Mouse (Mus musculus) spleen, postnatal 14 days (tissue): ENCODE measurements around the gene Arrb2.
A peak's percentile ranks its signal among the peaks of the same experiment; 100 is the strongest.
"Not testable (repeated sequence)": the region's sequence is repeated elsewhere in the genome, so short reads cannot be mapped to it uniquely, and the experiment has no call there.

Experiments used
- DNase-seq, 2 experiments: peaks; one replicate each; pipeline ENCODE4 v3.0.0; 2021 to 2022; ENCODE audit warnings: low spot score in 2 of 2

Gene Arrb2

DNA sequence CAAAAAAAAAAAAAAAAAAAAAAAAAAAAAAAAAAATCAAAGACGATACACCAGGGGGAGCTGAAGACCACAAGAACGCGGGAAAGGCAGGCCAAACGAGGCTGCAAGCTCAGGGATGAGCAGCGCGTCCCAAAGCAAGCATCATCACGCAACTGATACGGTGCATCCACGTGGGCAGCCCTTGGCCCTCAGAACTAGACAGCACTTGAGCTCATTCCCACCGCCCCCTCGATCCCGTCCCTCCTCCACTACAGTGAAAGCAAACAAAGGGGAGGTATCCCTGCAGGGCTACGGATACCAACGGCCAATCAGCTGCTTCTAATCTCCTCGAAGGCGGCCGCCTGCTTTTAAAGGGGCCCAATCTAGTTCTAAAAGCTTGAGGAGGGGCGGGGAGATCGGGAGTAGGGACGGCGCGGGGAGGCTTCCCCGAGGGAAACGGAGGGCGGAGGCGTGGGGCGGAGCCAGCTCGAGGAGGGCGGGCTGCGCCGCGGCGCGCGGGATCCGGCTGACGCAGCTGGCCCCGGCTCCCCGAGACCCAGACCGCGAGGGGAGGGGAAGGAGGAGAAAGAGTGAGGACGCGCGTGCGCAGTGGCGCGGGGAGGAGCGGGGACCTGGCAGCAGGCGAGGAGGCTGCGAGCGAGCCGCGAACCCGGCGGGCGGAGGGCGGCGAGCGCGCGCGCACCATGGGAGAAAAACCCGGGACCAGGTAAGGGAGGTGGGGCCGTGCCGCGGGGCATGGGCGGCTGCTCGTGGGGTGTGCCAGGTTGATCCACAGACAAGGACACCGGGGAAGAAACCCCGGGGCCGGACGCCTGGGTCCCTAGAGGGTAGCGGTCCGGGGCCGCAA is at the start of gene Arrb2:
Gene Arrb2 (plus strand): TSS at position 588 of the 847 bp plus-strand sequence.
- DNase-seq = peak; percentile 95

DNA sequence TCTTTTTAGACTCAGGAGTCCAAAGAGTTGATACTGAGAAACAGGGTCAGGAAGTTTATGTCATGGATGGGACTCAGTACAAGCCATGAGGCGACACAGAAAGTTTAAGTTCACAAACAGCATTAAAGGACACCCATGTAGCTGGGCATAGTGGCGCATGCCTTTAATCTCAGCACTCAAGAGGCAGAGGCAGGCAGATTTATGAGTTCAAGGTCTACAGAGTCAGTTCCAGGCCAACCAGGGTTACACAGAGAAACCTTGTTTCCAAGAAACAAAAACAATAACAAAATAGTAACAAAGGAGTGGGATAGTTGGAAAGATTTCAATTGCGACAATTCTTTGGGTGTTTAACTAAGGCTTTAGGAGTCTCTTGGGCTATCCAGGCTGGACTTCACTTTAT is 48.3 kb upstream of the Arrb2 start:
- no peak for DNase-seq

DNA sequence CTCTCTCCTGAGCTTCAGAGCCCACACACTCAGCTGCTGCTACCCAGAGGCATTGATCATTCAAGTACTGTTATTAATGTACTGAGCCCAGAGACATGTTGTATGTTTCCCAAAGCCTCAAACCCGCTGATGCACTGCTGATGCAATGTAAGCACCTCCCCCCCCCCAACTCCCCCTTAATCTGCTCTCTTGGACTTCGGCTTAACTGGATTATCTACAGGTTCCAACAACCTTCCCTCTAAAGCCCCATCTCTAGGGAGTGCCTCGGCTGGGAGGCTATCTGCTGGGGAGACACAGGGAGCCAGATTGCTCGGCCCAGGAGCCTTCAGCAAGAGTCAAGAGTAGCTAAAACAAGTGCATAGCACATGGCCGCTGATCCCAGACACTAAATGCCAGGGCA is 45.0 kb upstream of the Arrb2 start:
- DNase-seq = no peak

DNA sequence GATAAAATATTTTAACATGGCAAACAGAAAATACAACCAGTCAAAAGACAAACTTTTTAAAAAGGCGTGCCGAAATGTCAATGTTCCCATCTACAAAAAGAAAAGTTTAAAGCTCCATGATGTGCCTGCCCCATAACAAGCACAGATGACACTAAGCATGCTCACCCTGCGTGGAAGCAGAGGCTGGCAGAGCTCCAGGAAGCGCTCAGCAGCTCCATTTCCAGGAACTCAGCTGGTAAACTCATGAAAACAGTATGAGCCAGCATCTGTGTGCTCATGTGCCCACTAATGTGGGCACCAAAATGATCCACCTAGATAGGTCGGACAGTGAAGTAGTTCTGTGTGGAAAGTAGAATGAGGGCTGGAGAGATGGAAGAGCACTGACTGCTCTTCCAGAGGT is 43.0 kb upstream of the Arrb2 start:
- no peak for DNase-seq

DNA sequence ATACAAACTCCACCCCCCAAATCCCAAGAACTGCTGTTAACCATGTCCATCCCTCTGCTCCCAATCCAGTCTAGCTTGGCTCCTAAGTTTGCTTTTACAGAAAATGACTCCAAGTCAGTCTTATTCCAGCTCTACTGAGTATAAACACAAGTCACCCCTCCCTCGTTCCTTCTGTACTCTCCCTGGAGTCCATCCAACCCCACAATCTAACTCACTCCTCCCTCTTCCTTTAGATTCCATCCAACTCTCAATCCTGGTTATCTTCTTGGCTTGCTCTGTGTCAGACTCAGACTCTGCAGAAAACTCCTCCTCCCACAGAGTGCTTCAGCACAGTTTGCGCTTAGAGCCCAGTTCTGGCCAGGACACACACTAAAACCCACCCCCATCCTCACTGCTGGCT is 28.8 kb upstream of the Arrb2 start:
- DNase-seq = no peak

DNA sequence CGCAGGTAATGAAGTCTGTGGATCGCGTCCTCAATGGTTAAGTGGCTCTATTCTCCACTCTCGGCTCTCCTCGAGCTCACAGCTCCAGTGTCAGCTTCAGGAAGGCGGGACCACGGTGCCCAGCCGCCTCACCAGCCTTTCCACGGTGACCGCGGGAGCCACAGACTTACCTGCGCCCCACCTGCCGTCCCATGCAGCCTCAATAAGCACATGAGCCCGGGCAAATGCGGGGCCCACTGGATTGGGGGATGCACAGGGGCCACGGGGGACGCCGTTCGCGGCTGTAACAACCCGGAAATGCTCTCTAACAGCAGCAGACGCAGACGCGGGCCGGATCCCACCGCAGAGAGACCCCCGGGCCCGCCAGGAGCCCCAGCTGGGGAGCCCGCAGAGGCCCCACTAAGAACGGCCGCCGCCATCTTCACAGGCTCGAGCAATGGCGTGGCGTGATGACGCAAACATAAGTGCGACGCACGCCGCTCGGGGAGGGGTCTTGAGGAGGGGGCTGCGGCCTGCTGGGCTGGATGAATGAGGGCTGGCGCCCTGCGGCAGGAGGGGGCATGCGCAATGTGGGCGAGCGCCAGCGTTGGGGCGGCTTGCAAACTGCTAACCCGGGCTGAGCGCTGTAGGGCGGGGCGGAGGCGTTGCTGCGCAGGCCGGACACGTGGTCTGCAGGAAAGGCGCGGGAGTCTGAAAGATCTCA is 22.7 kb upstream of the Arrb2 start, which contains the start of gene Pelp1:
Gene Pelp1 (minus strand): TSS at position 438 of the 703 bp plus-strand sequence.
- peak; percentile 68 to 74 for DNase-seq

DNA sequence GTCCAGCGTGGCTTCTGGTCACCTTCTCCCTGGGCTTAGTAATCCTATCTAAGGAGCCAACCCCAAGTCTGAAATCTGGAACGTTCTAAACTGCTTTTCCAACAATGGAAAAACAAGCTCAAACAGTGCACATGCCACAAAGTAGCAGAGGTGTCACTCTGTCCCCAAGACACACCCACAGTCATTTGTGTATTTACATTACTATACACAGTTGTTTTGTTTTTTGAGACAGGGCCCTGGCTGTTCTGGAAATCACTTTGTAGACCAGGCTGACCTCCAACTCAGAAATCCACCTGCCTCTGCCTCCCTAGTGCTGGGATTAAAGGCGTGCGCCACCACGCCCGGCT is 22.2 kb upstream of the Arrb2 start:
- DNase-seq = no peak

DNA sequence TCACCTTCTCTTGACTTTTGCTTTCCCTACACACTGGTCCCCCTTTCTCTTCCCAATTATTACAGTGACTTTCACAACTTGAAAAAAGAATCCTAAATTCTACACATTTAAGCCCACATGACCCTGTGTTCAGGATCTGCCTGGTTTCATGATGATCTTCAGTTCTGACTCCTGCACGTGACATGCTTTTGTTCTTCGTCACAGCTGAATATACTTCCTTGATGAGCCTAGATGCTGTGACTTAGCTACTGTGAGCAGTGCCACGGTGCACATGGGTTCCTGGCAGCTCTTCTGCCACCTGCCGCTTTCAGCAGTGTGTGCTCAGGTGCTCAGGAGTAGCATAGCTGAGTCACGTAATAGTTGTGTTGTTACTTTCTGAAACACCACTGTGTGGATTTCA is 19.8 kb upstream of the Arrb2 start:
- DNase-seq = no peak

DNA sequence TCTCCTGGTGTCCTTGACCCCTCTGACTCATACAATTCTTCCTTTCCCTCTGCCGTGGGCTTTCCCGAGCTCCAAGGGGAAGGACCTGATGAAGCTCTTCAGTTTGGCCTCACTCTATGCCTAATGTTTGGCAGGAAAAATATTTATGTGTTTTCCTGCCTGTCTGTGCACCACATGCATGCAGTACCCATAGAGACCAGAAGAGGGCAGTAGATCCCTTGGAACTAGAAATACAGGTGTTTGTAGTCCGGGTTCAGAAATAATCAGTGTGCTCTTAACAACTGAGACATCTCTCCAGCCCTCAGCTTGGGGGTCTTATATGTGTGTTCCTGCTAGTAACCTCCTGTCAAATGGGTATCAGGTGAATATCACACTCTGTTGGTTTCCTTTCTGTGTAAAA is 18.5 kb upstream of the Arrb2 start:
- DNase-seq = peak; percentile 50 to 80

DNA sequence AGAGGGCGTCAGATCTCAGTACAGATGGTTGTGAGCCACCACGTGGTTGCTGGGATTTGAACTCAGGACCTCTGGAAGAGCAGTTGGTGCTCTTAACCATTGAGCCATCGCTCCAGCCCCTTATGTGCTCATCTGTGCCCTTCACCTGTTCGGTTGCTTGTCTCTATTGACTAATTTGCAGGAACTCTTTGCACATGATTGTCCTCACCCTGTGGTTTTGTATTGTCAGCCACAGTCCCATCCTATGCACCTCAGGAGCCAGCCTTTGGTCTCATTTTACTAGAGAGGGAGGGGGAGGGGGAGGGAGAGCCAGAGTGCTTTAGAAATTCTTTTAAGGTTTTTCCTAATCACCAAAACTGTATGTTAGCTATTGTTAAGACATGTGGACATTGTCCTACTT is 14.2 kb upstream of the Arrb2 start:
- no peak for DNase-seq

DNA sequence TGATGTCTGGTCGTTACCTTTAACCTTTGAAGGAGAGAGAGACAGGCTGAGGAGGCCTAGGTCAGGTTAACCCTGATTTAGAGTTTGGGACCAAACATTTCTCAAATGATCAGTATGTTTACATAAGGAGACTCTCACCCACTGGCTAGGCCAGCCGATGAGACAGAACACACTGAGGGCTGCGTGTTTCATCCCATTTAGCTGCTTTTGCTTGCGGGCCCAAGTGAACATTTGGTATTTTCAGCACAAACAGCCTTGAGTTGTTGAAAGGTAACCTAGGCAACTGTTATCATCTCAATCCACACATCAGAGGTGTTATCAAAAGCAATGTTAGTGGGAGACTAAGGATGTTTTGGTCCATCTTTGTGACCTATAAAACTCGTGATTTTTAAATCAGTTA is 12.9 kb upstream of the Arrb2 start:
- DNase-seq = no peak

DNA sequence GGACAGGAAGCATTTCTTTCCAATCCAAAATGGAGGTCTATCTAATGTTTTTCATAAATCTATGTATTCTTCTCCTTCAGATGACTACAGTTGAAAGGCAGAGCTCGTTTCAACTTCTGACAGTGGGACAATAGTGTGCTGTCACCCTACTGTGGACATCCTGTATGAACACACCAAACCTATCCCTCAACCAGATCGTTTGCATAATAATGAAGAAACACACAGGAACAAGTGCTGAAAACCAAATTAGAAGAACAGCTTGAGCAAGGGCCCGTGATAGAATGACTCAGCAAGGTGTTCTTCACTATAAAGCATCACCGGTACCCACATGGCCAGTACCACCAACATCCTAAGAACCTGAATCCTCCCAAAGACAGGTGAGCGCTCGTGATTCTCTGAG is 5.8 kb upstream of the Arrb2 start:
- not testable (repeated sequence) for DNase-seq

DNA sequence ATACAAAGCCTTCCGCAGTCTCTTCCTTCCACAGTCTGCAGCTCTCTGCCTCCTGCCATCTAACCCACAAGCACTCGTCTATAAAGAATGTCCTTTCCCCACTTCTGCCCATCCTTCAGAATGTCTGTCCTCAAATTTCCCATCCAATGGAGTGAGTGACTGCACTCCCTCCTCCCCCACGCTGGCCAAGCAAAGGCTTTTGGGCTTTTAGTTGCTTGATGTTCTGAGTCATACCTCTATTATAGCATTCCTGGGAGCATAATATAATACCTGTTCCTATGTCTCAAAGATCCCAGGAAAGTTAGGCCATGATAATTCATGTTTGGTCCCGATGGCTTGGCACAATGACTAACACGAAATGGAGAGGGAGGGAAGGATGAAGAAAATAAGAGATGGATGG is 861 bp upstream of the Arrb2 start:
- no peak for DNase-seq

DNA sequence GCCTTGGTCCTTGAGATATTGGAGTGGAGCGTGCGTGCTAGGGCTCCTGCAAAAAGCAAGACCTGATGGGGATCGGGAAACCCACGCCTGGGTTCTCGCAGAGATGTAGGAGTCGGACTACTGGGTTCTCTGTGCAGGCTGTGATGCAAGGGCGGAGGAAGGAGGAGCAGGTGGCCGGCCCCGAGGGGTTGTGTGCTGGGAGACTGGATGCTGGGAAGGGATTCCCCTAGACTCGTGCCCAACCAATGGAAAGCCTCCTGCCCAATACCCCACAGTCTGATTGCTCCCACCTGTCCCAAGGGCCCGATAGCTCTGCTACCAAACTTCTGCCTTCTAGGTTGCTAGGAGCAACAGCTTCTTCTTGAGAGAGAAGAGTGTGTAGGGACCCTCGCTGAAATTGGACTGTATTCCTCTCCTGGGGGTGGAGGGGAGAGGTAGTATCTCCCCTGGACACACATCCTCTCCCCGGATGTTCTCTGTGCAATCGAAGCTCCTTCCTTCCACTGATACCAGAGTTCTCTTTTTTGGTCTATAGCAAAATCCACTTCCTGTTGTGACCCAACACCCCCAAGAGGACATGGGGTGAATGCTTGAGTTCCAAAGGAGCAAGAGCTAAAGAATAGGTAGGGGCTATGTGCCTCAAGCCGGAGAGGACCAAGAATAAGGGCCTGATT is 597 bp downstream of the Arrb2 start:
- no peak for DNase-seq

DNA sequence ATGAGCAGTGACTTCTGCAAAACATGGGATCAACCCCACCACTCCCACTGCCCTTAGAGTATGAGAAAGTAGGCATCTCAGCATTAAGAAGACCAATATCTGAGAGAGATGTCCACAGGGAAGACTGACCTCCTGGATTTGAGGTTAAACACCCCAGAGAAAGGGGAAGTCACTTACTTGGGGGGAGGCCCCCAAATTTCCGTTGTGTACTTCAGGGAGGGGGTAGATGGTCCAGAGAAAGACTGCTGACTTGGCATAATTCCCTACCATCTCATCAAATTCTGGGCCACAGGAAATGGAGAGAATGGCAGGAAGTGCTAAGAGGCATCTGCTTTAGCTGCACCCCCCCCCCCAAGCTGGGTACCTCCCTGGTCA is 1.1 kb downstream of the Arrb2 start:
- no peak for DNase-seq

DNA sequence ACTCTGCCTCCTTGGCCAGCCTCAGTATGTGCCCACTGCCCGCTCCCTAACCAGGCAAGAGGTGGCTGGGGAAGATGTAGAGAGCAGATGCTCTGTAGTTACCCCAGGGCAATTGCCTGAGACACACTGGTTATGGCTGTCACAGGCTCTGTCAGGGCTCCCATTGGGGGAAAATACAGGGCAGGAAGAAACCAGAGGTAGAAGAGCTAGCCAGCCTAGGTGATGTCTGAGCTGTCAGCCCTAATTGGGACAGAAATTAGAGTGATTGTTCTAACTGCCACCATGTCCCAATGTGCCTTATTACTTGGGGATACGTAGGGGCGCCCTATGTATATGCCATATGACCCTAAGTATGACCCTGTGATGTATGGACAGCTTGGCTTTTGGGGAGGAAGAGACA is 1.5 kb downstream of the Arrb2 start:
- no peak for DNase-seq

DNA sequence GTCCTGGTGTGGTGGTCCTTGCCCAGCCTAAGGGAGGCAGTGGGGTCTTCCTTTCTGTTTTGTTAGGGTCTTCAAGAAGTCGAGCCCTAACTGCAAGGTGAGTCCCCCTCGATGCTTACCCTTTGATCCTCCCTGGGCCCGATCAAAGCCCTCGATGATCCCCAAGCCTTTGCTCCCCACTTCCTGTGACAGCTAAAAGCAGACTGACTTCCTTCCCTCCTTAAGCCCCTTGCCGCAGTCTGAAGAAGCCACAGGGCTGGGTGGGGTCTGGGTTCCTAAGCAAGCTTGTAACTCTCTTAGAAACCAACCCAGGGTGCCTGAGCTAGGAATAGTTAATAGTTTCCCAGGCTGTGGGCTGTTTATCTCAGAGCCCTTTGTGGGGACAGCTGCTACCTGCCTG is 3.0 kb downstream of the Arrb2 start:
- DNase-seq = no peak

DNA sequence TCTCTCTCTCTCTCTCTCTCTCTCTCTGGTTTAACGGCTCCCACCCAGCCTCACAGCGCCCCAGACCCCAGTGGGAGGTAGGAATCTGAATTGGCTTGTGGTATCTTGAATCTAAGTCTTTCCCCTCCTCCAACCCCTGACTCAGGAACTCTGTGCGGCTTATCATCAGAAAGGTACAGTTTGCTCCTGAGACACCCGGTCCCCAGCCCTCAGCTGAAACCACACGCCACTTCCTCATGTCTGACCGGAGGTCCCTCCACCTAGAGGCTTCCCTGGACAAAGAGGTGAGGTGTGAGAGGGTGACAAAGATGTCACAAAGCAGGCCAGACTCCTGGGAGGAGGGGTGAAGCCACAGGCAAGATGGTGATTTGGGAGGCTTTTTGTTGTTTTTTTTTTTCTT is 5.0 kb downstream of the Arrb2 start:
- DNase-seq = no peak

DNA sequence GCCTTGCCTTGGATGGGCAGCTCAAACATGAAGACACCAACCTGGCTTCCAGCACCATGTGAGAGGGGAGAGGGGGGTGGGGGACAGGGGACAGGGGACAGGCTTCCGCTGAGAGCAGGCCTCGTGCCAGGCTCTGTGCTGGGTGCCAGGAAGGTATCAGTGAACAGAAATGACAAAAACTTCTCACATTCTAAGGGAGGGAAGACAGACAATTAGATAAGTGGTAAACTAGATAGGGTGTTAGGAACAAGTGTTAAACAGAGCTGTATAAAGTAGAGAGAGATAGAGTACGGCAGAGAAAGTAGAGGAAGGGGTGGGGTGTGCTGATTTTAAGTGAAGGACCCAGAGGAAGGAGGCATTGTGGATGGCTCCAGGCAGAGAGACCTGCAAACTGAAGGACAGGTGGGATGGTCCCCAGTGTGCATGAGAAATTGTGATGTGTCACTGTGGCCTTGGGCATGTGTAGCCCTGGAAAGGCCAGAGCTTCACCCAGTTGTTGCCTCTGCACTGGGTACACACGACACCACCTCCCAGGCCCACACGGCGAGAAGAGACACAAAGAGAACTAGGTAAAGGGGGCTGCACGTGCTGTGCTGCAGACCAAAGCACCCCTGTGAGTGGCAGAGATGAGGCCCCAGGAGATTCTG is 6.4 kb downstream of the Arrb2 start:
- no peak for DNase-seq

DNA sequence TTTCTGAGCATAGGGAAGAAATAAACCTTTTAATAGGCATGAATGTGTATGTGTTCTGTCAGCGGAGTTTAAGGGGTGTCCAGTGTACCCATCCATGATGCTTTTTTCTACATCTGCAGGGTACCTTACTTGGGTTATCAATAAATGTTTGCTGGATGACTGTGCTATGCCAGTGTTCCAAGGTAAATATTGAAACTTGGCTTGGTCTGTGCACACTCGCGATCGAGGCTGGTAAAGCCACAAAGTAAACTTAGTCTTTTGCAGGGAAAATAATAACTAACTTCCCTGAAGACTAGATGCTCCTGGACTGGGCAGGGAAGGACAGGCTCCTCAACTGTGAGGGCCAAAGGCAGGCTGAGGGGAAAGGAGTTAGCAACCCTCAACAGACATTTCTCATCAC is 8.2 kb downstream of the Arrb2 start:
- no peak for DNase-seq

DNA sequence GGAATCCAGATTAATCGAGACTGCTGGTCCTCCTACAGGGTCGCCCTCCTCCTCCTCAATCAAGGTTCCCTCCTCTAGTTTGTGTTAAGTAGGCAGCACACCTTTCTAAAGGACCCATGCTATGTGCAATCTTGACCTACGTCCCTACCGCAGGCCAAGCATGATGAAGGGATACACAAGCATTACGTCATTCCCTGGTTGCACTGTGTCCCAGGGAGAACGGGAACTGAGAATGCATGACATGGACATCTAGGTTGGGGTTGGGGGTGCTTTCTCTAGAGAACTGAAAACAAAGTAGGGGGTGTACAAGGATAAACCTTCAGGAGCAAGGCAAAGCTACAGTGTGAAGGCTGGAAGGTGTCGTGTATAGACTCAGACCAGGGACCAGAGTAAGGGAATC is 9.4 kb downstream of the Arrb2 start:
- DNase-seq = no peak

DNA sequence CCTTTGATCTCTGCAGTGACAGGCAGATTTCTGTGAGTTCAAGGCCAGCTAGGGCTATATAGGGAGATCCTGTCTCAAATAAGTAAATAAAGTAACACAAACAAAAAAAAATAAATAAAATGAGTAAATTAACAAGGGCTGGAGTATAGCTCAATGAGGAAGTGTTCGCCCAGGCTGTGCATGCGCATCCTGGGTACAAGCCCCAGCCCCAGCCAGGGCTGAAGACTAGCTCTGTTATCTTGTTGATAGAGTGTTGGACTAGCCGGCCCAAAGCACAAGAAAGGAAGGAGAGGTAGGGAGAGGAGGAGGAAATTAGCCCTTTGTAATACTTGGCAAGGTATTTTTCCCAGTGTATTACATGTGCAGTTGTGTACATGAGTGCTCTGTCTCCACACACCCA is 11.5 kb downstream of the Arrb2 start:
- DNase-seq = no peak
